Mouse (Mus musculus): Measurements from ENCODE around the gene Fbxw4. TPM values are rescaled to one million over a fixed set of nuclear protein-coding genes. Genes with fewer than 3 reads are reported as not detected.

Fbxw4 gene
- polyA plus RNA-seq, 1 experiment from 2014 or later: 3.2 TPM

DNA sequence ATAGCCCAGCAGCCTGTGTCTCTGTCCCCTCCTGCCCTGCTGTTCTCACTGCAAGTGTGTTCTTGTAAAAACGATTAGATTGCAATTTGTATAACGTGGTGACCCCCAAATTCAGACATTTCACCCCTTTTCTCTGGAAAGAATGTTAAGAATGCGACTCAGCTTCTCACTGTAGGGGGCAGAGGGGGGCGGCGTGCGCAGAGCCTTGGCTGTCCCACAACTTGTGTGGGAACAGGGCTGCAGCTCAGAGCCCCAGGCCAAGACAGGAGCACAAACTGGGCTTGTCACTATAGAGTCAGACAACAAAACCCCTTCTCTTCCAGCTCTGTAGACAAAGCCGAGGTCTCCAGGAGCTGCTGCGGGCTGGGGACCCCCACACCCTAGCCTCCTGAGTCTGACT lies 78.0 kb downstream of the Fbxw4 start:
- Histone ChIP-seq H3K4me2 (no peak overlapping the region), H3K27ac (ENCODE audit: low read depth, low read length) (no peak overlapping the region), H3K4me3 (ENCODE audit: low read depth, low read length) (no peak overlapping the region), H3K9me3 (ENCODE audit: control insufficient read depth, low read length) (no peaks in the 10 kb centered on the region), H3K4me1 (ENCODE audit: control insufficient read depth, insufficient read depth, low read length) (peaks cover 23% of the 10 kb centered on the region), H3K36me3 (ENCODE audit: control insufficient read depth, insufficient read depth, low read length) (peaks cover 11% of the 10 kb centered on the region), H3K9ac (ENCODE audit: low read length) (peak overlapping the region; percentile 10; the same call in 1 of the 2 replicates), H3K27me3 (ENCODE audit: control insufficient read depth, insufficient read depth, low read length) (peaks cover 48% of the 10 kb centered on the region)
- 11% methylated on average over 8 of the region's 8 CpGs for WGBS
- DNase-seq (ENCODE audit: low spot score, missing footprints) (no peak), ATAC-seq (ENCODE audit: low FRiP score) (no peak)

DNA sequence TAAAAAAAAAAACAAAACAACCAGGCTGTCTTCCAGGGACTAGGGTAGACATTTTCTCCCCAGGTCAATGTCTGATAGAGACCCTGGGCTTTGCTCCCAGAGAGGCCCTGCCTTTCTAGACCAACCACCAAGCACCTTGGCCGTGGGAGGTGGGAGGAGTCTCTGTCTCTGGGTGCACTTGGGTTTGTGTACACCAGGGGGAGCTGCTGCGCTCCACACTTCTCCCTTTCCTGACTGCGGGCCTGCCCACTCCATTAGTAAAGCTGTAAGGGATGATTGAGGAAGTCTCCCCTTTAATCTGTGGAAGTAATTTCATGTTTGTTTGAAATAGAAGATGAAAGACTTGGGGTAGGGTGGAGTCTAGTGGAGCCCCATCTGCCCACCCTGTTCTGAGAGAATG lies 78.9 kb downstream of the Fbxw4 start:
- no peak overlapping the region for H3K4me3 ChIP-seq (ENCODE audit: low read depth, low read length)
- no peak overlapping the region for H3K9ac ChIP-seq (ENCODE audit: low read length)
- WGBS: 75% methylated on average over 3 of the region's 3 CpGs
- no peaks in the 10 kb centered on the region for H3K9me3 ChIP-seq (ENCODE audit: control insufficient read depth, low read length)
- DNase-seq (ENCODE audit: low spot score, missing footprints) (peak; percentile 94), ATAC-seq (ENCODE audit: low FRiP score) (no peak)
- H3K27ac ChIP-seq (ENCODE audit: low read depth, low read length): no peak overlapping the region
- peaks cover 26% of the 10 kb centered on the region for H3K4me1 ChIP-seq (ENCODE audit: control insufficient read depth, insufficient read depth, low read length)
- H3K27me3 ChIP-seq (ENCODE audit: control insufficient read depth, insufficient read depth, low read length): peaks cover 51% of the 10 kb centered on the region
- peaks cover 11% of the 10 kb centered on the region for H3K36me3 ChIP-seq (ENCODE audit: control insufficient read depth, insufficient read depth, low read length)
- no peak overlapping the region for H3K4me2 ChIP-seq

DNA sequence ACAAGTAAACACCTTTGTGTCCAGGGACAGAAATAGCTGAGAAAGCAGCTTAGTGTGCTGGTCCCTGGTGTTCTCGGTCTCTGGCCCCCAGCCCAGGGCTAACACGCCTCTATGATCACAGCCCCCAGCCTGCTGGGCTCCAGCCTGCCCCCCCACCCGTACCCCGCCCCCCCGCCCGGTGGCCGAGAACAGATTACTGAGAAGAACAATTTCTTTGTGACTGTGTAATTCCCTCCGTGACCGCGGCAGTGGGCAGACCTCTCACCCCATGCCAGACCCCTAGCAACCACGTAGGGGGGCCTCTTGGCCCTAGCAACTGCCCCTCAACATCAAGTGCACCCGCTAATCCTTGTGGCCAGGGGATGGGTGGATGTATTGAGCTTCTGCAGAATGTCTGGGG lies 79.9 kb downstream of the Fbxw4 start:
- Histone ChIP-seq H3K27me3 (ENCODE audit: control insufficient read depth, insufficient read depth, low read length) (peaks cover 50% of the 10 kb centered on the region), H3K9me3 (ENCODE audit: control insufficient read depth, low read length) (no peaks in the 10 kb centered on the region), H3K4me3 (ENCODE audit: low read depth, low read length) (no peak overlapping the region), H3K9ac (ENCODE audit: low read length) (no peak overlapping the region), H3K27ac (ENCODE audit: low read depth, low read length) (no peak overlapping the region), H3K4me2 (no peak overlapping the region), H3K4me1 (ENCODE audit: control insufficient read depth, insufficient read depth, low read length) (peaks cover 34% of the 10 kb centered on the region), H3K36me3 (ENCODE audit: control insufficient read depth, insufficient read depth, low read length) (peaks cover 11% of the 10 kb centered on the region)
- 18% methylated on average over 12 of the region's 12 CpGs for WGBS
- DNase-seq (ENCODE audit: low spot score, missing footprints) (no peak), ATAC-seq (ENCODE audit: low FRiP score) (peak; percentile 49)

DNA sequence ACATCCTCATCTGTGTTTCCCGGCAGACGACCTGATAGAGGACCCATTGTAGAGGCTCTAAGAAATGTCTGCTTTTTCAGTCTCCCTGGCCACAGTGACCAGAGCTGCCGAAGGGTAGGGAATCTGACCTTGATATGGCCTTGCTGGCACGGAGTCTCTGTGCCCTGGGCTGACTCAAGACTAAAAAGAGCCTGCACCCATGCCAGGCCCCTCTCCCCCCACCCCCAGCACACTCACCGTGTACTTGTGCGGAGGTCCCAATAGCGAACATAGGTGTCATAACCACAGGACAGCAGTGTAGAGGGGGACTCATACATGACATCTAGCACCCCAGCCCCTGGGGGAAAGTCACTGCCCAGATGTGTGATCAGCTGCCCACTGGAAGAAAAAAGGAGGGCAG lies 80.7 kb downstream of the Fbxw4 start:
- H3K27ac ChIP-seq (ENCODE audit: low read depth, low read length): no peak overlapping the region

DNA sequence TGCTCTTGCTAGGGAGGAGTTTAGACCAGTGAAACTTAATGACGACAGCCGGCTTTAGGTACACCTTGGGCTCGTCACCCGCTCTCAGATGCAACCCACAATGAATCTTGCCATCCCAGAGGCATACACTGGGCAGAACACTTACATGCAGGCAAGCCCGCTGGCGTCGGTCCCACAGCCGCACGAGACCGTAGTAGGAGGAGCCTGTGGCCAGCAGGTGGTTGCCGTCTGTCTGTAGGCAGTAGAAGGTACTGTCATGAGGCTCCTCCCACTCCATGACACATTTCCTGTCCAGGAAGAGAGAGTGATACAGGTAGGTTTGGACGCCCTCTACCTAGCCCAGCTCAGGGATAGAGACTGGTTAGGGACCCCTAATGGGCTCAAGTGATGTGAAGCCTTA lies 81.1 kb downstream of the Fbxw4 start:
- H3K4me3 ChIP-seq (ENCODE audit: low read depth, low read length): no peak overlapping the region
- DNase-seq (ENCODE audit: low spot score, missing footprints) (peak; percentile 78), ATAC-seq (ENCODE audit: low FRiP score) (no peak)
- H3K36me3 ChIP-seq (ENCODE audit: control insufficient read depth, insufficient read depth, low read length): peaks cover 11% of the 10 kb centered on the region
- no peaks in the 10 kb centered on the region for H3K9me3 ChIP-seq (ENCODE audit: control insufficient read depth, low read length)
- H3K27ac ChIP-seq (ENCODE audit: low read depth, low read length): no peak overlapping the region
- no peak overlapping the region for H3K9ac ChIP-seq (ENCODE audit: low read length)
- WGBS: 90% methylated on average over 12 of the region's 12 CpGs
- peaks cover 57% of the 10 kb centered on the region for H3K27me3 ChIP-seq (ENCODE audit: control insufficient read depth, insufficient read depth, low read length)
- no peak overlapping the region for H3K4me2 ChIP-seq
- H3K4me1 ChIP-seq (ENCODE audit: control insufficient read depth, insufficient read depth, low read length): peaks cover 34% of the 10 kb centered on the region

More for the DNA sequence above, 80.7 kb downstream of the Fbxw4 start:
- H3K9me3 ChIP-seq (ENCODE audit: control insufficient read depth, low read length): no peaks in the 10 kb centered on the region
- H3K4me2 ChIP-seq: no peak overlapping the region
- no peak overlapping the region for H3K4me3 ChIP-seq (ENCODE audit: low read depth, low read length)
- peaks cover 34% of the 10 kb centered on the region for H3K4me1 ChIP-seq (ENCODE audit: control insufficient read depth, insufficient read depth, low read length)
- H3K9ac ChIP-seq (ENCODE audit: low read length): no peak overlapping the region
- H3K36me3 ChIP-seq (ENCODE audit: control insufficient read depth, insufficient read depth, low read length): peaks cover 11% of the 10 kb centered on the region
- WGBS: 89% methylated on average over 7 of the region's 7 CpGs
- DNase-seq (ENCODE audit: low spot score, missing footprints): peak; percentile 74
- no peak for ATAC-seq (ENCODE audit: low FRiP score)
- peaks cover 55% of the 10 kb centered on the region for H3K27me3 ChIP-seq (ENCODE audit: control insufficient read depth, insufficient read depth, low read length)

DNA sequence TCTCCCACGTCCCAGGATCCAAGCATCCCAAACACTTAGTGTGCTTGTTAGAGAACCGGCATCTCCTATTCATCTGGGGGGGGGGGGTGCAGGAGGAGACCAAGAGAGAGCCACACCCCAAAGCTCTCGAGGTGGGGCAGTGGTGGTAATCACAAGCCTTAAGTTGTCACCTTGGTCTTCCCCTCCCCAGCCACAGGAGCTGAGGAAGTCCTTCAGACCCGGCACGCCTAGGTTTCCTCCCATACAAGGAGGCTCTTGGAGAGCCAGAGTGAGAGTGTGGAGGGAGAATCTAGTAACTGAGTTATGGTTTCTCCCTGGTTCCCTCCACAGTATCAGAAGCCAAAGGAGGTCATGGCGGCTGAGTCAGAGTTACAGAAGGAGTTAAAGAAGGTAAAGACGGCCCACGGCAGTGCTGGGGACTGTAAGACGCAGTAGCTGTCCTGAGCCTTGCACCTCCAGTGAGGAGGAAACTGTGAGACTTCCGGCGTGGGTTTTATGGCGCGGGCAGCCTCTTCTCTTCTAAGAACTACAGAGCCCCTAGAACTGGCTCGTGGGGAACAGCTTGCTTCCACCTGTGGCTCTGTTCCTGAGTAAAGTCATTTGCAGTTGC lies 82.9 kb downstream of the Fbxw4 start:
- ATAC-seq (ENCODE audit: low FRiP score): no peak
- WGBS: 88% methylated on average over 14 of the region's 14 CpGs

DNA sequence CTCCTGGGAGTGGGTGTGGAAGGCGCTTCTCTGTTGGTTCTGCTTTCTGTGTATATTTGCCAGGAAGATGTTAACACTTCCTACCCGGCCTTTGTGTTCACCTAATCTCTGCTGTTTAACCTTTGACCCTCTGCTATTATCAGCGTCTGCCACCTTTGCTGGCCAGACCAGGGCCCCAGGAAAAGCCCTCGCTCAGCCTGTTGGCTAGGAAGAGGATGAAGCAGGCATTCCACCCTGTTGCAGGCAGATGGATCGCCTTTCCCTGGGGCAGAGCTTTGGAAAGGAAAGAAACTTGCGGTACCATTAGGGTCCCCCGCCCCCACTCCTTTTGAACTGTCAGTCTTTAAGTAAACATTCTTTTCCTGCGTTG lies 84.5 kb downstream of the Fbxw4 start:
- Histone ChIP-seq H3K4me3 (ENCODE audit: low read depth, low read length) (no peak overlapping the region), H3K4me2 (no peak overlapping the region; the same call in 1 of the 2 replicates), H3K4me1 (ENCODE audit: control insufficient read depth, insufficient read depth, low read length) (peaks cover 22% of the 10 kb centered on the region), H3K27ac (ENCODE audit: low read depth, low read length) (no peak overlapping the region), H3K9me3 (ENCODE audit: control insufficient read depth, low read length) (no peaks in the 10 kb centered on the region), H3K9ac (ENCODE audit: low read length) (no peak overlapping the region), H3K36me3 (ENCODE audit: control insufficient read depth, insufficient read depth, low read length) (peaks cover 14% of the 10 kb centered on the region), H3K27me3 (ENCODE audit: control insufficient read depth, insufficient read depth, low read length) (peaks cover 78% of the 10 kb centered on the region)
- no peak for DNase-seq (ENCODE audit: low spot score, missing footprints)
- 4% methylated on average over 8 of the region's 8 CpGs for WGBS
- no peak for ATAC-seq (ENCODE audit: low FRiP score)

More for the DNA sequence above, 82.9 kb downstream of the Fbxw4 start:
- no peak overlapping the region for H3K4me2 ChIP-seq
- H3K9ac ChIP-seq (ENCODE audit: low read length): no peak overlapping the region
- no peak for DNase-seq (ENCODE audit: low spot score, missing footprints)
- peaks cover 30% of the 10 kb centered on the region for H3K4me1 ChIP-seq (ENCODE audit: control insufficient read depth, insufficient read depth, low read length)
- no peak overlapping the region for H3K27ac ChIP-seq (ENCODE audit: low read depth, low read length)
- peaks cover 62% of the 10 kb centered on the region for H3K27me3 ChIP-seq (ENCODE audit: control insufficient read depth, insufficient read depth, low read length)
- no peak overlapping the region for H3K4me3 ChIP-seq (ENCODE audit: low read depth, low read length)
- H3K36me3 ChIP-seq (ENCODE audit: control insufficient read depth, insufficient read depth, low read length): peaks cover 11% of the 10 kb centered on the region
- no peaks in the 10 kb centered on the region for H3K9me3 ChIP-seq (ENCODE audit: control insufficient read depth, low read length)

DNA sequence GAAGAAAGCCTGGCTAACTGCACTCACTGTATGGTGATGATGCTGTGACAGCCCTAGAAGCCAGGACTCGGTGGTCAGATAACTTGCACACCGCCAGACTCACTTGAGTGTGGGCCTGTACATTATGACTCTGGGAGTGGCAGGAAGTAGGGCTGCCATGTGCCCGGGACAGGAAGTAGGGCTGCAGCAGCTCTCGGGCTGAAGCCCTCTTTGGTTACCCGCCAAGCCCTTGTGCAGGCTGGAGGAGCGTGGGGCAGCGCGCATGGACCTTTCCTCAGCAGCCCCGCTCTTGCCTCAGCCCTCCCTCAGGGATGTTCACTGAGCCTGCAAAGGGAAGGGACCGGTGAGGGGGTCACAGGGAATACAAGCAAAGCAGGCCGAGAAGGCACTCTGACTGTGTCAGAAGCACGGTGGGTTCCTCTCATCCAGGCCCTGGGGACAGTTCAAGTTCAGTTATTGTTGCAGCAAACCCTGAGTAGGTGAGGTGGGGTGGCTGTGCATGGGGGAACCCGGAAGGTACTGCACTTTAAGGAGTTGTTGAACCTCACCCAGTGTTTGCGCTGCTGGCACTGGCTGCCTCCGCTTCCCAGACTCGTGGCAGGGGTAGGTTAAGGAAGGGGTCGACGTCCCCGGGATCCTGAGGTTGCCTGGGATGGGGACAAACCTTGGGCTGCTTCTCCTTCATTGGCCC lies 85.0 kb downstream of the Fbxw4 start:
- Histone ChIP-seq H3K4me1 (ENCODE audit: control insufficient read depth, insufficient read depth, low read length) (peaks cover 17% of the 10 kb centered on the region), H3K9ac (ENCODE audit: low read length) (no peak overlapping the region), H3K9me3 (ENCODE audit: control insufficient read depth, low read length) (no peaks in the 10 kb centered on the region), H3K4me3 (ENCODE audit: low read depth, low read length) (no peak overlapping the region), H3K36me3 (ENCODE audit: control insufficient read depth, insufficient read depth, low read length) (peaks cover 14% of the 10 kb centered on the region), H3K27me3 (ENCODE audit: control insufficient read depth, insufficient read depth, low read length) (peaks cover 81% of the 10 kb centered on the region), H3K4me2 (no peak overlapping the region), H3K27ac (ENCODE audit: low read depth, low read length) (no peak overlapping the region)
- no peak for ATAC-seq (ENCODE audit: low FRiP score)
- DNase-seq (ENCODE audit: low spot score, missing footprints): no peak
- WGBS: 55% methylated on average over 19 of the region's 19 CpGs

DNA sequence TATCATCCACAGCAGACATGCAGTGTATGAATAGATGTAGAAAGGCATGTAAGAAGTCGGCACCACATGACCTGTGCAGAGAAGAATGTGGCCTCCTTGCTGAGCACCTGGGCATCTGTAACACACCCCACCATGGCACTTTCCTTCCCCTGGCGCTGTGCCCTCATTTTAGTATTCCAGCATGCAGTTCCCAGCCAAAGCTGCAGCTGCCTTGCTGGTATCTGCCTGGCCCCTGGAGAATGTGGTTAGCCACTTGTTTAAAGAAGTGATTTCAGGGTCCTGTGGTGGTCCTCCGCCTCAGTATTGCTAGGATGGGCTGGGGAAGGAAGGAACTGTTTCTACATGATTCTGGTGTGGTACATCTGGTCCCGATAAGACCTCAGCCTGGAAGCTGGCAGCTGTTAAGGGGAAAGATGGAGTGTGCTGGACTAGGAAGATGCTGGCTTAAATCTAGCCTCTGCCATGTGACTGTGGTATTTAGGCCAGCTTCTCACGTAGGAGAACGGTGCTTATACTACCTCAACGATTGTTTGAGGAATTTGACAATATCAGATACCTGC lies 85.7 kb downstream of the Fbxw4 start:
- Histone ChIP-seq H3K4me1 (ENCODE audit: control insufficient read depth, insufficient read depth, low read length) (peaks cover 10% of the 10 kb centered on the region), H3K4me3 (ENCODE audit: low read depth, low read length) (no peak overlapping the region), H3K4me2 (no peak overlapping the region), H3K9ac (ENCODE audit: low read length) (no peak overlapping the region), H3K36me3 (ENCODE audit: control insufficient read depth, insufficient read depth, low read length) (peaks cover 14% of the 10 kb centered on the region), H3K9me3 (ENCODE audit: control insufficient read depth, low read length) (no peaks in the 10 kb centered on the region), H3K27ac (ENCODE audit: low read depth, low read length) (no peak overlapping the region), H3K27me3 (ENCODE audit: control insufficient read depth, insufficient read depth, low read length) (peaks cover 88% of the 10 kb centered on the region)
- WGBS: 81% methylated on average over 7 of the region's 7 CpGs
- DNase-seq (ENCODE audit: low spot score, missing footprints) (no peak), ATAC-seq (ENCODE audit: low FRiP score) (no peak)

Measured in midbrain, embryonic 11.5 days (tissue).